Mouse (Mus musculus) neutrophil, adult 65 days (primary cell): Measurements from ENCODE around the gene P3h4. TPM values are rescaled to one million over a fixed set of nuclear protein-coding genes. Genes with fewer than 3 reads are reported as not detected.

Source experiments
- total RNA-seq: library from RNA; stranded (reverse); gene quantifications from 2 replicates; pipeline ENCODE4 v1.2.4, GENCODE M21; 2023

The P3h4 gene
- total RNA-seq, result 0.22 and 0.23 TPM in 2 replicates

DNA sequence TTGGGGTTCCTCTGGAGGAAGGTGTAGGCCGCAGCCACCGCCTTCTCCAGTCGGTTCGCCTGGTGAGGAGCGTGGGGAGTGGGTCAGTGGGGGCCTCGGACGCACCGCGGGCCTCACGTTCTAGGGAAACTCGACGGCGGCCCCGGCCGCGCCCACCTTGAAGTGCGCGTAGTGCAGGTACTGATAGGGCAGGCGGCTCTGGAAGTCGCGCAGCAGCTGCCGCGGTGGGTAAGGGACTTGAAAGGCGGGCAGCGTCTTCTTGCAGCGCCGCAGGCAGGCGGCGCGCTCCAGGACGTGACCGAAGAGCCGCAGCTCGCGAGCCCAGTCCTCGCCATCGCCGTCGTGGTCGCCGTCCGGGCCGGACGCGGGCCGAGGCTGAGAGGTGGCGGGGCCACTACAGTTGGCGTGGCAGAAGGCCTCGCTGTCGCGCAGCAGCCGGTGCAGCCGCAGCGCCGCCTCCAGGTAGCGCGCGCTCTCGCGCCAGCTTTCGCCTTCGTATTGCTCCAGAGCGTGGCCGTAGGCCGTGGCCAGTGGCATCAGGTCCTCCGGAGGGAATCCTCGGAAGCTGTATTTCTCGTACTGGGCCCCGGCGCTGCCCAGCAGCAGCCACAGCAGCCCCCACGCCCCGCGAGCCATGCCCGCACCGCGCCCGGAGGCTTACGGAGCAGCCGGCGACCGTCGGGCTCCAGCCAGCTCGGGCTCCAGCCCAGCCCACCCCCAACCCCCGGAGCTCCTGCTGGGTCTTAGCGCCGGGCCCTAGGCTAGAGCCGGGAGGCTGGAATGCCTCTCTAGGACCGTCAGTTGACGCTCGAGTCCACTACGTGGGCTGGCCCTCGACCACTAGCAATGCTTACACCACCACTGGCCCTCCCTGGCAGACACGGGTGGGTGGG lies at the start of gene P3h4:
TSS of gene P3h4 (minus strand) at position 816 of the 893 bp plus-strand sequence.

DNA sequence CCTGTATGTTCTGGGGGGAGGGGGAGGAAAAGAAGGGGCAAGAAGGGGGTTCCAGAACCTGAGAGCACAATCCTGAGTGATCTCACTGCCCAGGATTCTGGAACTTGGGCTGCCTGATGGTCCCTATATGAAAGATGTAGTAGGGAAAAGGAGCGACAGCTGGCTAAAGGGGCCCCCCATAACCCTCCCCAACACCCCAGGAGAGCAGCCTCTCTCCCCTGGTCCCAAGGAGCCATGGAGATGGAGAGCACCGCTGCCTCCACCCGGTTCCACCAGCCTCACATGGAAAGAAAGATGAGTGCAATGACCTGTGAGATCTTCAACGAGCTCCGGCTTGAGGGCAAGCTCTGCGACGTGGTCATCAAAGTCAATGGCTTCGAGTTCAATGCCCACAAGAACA lies 27.2 kb upstream of the P3h4 start, which contains the start of the genes Nt5c3b and Klhl10:
TSS of gene Nt5c3b (minus strand) at position 12 of the 400 bp plus-strand sequence.
TSS of gene Klhl10 (plus strand) at position 121 of the 400 bp plus-strand sequence.

DNA sequence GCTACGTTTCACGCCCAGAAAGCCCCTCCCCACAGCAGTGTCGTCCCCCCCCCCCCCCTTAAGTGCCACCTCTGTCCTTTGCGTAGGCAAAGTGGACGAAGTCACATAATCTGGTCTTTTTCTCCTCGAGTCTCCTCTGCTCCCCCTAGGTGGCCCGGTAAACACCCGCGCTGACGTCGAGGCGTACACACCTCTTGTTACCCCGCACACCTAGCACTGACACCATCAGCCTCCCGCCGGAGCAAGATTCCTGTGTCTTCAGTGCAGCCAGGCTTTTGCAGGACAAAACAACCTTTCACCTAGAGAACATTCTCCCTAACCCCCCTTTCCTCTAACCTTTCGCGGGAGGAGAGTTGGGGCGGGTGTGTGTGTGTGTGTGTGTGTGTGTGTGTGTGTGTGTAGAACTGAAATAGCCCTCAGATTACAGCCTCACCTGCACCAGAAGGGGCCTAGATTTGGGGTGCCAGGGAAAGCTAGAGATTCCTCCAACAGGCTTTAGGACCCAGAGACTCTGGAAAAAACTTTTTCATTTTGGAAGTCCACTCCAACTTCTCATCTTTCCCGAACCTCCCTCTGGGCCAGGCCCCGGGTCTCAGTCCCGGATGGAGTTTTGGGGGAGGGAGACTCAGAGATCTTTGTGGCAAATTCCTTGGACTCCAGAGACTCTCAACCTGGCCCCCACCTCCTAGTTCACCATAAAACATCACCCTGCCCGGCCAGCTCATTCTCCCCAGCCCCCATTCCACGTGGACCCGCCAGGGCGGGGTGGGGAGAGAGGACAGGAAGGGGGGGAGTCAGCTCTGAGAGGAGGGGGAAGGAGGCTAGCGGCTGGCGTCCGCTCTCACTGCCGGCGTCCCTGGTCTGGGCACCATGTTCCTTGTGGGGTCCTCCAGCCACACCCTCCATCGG lies 532 bp upstream of the P3h4 start, which contains the start of gene Fkbp10:
TSS of gene Fkbp10 (plus strand) at position 784 of the 909 bp plus-strand sequence.

DNA sequence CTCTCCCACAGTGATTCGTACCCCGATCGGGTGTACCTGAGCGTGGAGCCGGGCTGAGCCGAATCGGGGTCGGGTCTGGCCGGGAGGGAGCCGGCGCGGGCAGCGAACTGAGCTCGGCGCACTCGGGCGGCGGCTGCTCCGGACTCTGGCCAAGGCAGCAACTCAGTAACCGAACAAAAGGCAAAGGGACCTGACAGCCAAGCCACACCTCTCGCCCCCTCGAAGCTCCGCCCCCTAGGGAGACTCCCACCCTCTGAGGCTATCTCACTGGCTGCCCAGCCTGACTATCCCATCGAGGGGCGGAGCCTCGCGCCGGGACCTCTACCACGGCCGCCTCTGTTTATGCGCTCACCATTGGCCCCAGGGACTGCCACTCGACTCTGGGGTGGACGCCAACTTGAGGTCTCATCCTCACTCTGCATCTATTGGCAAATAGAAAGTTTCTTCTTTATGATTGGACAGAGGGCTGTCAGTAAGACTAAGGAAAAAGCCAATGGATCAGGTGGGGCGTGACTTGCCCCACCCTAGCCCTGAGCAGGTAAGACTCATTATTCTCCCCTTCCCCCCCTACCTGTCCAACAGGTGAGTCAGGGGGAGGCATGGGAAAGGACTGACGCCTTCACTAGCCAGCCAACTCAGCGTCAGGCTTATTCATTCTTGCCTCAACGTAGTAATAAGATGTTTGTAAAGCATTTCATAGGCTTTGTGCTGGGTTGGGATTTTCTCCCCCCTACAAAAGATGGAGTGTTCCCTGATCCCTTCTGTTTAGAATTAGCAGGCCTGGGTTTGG lies 16.8 kb downstream of the P3h4 start, which contains the start of gene Jup:
TSS of gene Jup (minus strand) at position 164 of the 790 bp plus-strand sequence.

Other genes with a start within 250 kb of the P3h4 start
- not detected in 2 replicates for gene Krt9, start 221.6 kb downstream of the P3h4 start, total RNA-seq
- gene Krt14, start 207.3 kb downstream of the P3h4 start, total RNA-seq, result not detected in 2 replicates
- gene Krt16, start 165.9 kb downstream of the P3h4 start, total RNA-seq, result not detected in 2 replicates
- gene Krt17, start 153.8 kb downstream of the P3h4 start, total RNA-seq, result not detected in 2 replicates
- gene Krt42, start 145.0 kb downstream of the P3h4 start, total RNA-seq, result not detected in 2 replicates
- 1,814 and 1,969 TPM in 2 replicates for gene Eif1, start 95.0 kb downstream of the P3h4 start, total RNA-seq
- gene Gast, start 80.4 kb downstream of the P3h4 start, total RNA-seq, result not detected in 2 replicates
- 0.22 and 0.34 TPM in 2 replicates for gene Hap1, start 58.7 kb downstream of the P3h4 start, total RNA-seq
- 15.8 and 23.9 TPM in 2 replicates for gene Jup, start 17.1 kb downstream of the P3h4 start, total RNA-seq
- gene Fkbp10, start 861 bp upstream of the P3h4 start, total RNA-seq, result 0.51 and 0.68 TPM in 2 replicates
- 4.1 and 4.5 TPM in 2 replicates for gene Nt5c3b, start 27.0 kb upstream of the P3h4 start, total RNA-seq
- gene Klhl10, start 27.1 kb upstream of the P3h4 start, total RNA-seq, result not detected in 2 replicates
- gene Klhl11, start 57.9 kb upstream of the P3h4 start, total RNA-seq, result 15.6 and 20.5 TPM in 2 replicates
- 116 and 138 TPM in 2 replicates for gene Acly, start 113.2 kb upstream of the P3h4 start, total RNA-seq
- gene Ttc25, start 130.8 kb upstream of the P3h4 start, total RNA-seq, result not detected in 2 replicates
- 8.8 and 11.1 TPM in 2 replicates for gene Cnp, start 160.1 kb upstream of the P3h4 start, total RNA-seq
- 38.6 and 41.5 TPM in 2 replicates for gene Nkiras2, start 204.4 kb upstream of the P3h4 start, total RNA-seq
- 130 and 149 TPM in 2 replicates for gene Dnajc7, start 205.3 kb upstream of the P3h4 start, total RNA-seq